Mouse (Mus musculus): ENCODE data around the gene Pex19. TPM values are rescaled to one million over a fixed set of nuclear protein-coding genes. Genes with fewer than 3 reads are reported as not detected.

The Pex19 gene
- polyA plus RNA-seq (2016; fragmentation: Nextera tagmentation; extraction: Ambion mirVana), result 168 and 169 TPM in 2 replicates

DNA sequence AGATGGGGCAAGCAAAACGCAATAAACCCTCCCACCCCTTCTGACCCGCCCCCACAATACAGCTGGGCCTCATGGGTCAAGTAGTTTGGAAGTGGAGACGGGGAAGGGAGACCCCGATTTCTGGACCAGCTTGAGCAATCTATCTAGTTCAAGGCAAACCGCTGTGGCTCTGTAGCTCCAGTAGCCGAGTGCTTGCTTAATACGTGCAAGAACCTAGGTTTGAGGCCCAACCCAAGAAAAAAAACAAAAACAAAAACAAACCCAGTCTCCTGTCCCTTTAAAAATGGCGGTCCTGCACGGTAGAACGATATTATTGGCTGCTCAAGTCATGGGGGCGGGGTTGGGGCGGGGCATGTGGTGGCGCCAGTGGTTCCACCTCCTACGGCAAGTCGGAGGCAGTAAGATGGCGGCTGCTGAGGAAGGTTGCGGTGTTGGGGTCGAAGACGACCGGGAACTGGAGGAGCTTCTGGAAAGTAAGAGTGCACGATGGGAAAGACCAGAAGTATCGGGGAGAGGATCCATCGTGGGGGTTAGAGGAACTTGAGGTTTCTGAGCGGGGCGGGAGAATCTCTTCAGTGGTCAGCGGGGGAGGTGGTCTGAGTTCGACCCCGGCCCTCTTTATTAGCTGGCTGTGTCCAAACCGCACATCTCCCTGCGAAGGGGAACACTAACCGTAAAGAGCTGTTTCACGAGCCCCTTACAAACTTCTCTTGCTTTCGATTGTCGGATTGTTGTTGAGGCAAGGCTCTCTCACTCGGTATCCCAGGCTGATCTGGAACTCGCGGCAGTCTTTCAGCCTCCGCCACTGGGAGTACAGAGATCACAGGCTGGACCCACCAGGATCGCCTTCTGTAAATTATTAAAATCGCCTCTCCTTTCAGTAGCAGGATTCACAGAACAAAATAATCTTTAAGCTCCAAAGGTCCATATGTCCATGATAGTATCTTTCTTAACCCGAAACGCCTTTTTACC, at the start of gene Pex19:
Gene Pex19, plus strand, starts transcription at position 380 of the 972 bp plus-strand sequence.
- Histone ChIP-seq H3K4me1 (peaks cover 6% of the 10 kb centered on the region), H3K9ac (peak within 1 kb of the TSS; percentile 80), H3K9me3 (no peaks in the 10 kb centered on the region), H3K4me3 (peak within 1 kb of the TSS; percentile 79), H3K4me2 (replicated peaks) (peak within 1 kb of the TSS; percentile 75), H3K27me3 (no peaks in the 10 kb centered on the region), H3K36me3 (peaks cover 53% of the 10 kb centered on the region), H3K27ac (peak within 1 kb of the TSS; percentile 71)
- whole genome bisulfite sequencing, result 1% methylated on average over 42 of the region's 42 CpGs
- ATAC-seq (ENCODE audit: insufficient number of reproducible peaks, insufficient read depth, low FRiP score, low TSS enrichment), result peak; percentile 93

DNA sequence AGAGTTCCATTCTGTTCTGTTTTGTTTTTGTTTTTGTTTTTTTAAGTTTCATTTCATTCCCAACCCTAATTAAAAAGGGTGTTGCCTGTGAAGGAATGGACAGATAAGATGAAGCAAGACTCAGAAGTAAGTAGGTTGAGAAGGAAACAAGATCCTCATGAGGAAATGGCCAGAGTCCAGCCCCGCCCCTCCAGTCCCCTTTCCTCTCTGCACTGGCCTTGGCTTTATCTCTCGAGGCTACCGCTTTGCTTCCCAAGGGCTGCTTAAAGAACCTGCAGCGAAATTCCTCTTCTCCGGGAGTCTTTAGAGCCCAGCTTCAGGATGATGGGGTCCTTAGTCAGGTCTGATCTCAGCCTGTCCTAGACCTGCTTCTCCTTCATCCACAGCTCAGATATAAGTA, 48.6 kb upstream of the Pex19 start:
- H3K4me3 ChIP-seq, result no peak overlapping the region
- H3K9me3 ChIP-seq, result no peaks in the 10 kb centered on the region
- no peak for ATAC-seq (ENCODE audit: insufficient number of reproducible peaks, insufficient read depth, low FRiP score, low TSS enrichment)
- H3K4me2 ChIP-seq (replicated peaks), result no peak overlapping the region
- no peaks in the 10 kb centered on the region for H3K27me3 ChIP-seq
- peaks cover 5% of the 10 kb centered on the region for H3K4me1 ChIP-seq
- no peak overlapping the region for H3K9ac ChIP-seq
- H3K36me3 ChIP-seq, result peaks cover 45% of the 10 kb centered on the region
- H3K27ac ChIP-seq, result no peak overlapping the region
- 71% methylated on average over 5 of the region's 5 CpGs for WGBS

DNA sequence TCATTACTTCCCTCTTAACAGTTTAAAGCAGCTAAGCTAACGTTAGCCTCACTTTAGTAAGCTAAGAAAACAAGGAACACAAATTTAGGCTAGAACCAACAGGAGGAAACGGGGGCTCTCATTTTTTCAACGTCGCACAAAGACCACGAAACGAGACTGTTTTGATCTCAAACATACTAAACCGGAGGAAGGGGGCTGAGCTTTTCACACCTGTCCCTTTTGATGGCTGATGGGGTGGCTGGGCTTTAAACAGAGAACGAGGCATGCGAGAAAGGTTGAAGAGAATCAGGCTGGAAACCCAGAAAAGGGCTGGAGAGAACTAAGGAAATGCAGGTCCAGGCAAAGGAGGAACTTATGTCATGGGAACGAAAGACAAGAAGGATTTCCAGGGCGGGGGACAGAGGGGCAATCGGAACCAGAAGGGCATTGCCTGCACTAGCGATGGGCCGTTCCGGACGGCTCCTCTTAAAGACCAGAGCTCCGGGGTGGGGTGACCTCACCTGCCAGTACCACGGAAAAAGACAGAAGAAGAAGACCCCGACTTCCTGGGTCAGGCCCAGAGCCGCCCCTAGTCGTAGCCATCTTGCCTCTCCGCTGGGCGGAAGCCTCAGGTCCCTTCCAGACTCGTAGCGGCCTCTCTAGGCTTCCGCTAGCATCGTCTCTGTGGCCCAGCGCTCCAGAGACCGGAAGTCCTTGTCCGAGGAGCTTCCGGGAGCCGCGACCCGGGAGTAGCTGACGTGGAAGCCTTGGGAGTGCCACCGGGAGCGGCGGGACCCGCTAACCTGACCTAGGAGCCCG, 44.3 kb upstream of the Pex19 start, which contains the start of the genes Copa and Ncstn:
Gene Copa, plus strand, starts transcription at position 429 of the 798 bp plus-strand sequence.
Gene Ncstn, minus strand, starts transcription at position 695 of the 798 bp plus-strand sequence.
- H3K9me3 ChIP-seq, result no peaks in the 10 kb centered on the region
- peak within 1 kb of the TSS; percentile 78 for H3K27ac ChIP-seq
- H3K4me1 ChIP-seq, result peaks cover 13% of the 10 kb centered on the region
- peak; percentile 97 for ATAC-seq (ENCODE audit: insufficient number of reproducible peaks, insufficient read depth, low FRiP score, low TSS enrichment)
- H3K27me3 ChIP-seq, result no peaks in the 10 kb centered on the region
- H3K9ac ChIP-seq, result peak within 1 kb of the TSS; percentile 85
- H3K36me3 ChIP-seq, result peaks cover 13% of the 10 kb centered on the region; the same call in 1 of the 2 replicates
- H3K4me3 ChIP-seq, result peak within 1 kb of the TSS; percentile 87
- under 1% methylated on average over 40 of the region's 40 CpGs for WGBS
- peak within 1 kb of the TSS; percentile 77 for H3K4me2 ChIP-seq (replicated peaks)

DNA sequence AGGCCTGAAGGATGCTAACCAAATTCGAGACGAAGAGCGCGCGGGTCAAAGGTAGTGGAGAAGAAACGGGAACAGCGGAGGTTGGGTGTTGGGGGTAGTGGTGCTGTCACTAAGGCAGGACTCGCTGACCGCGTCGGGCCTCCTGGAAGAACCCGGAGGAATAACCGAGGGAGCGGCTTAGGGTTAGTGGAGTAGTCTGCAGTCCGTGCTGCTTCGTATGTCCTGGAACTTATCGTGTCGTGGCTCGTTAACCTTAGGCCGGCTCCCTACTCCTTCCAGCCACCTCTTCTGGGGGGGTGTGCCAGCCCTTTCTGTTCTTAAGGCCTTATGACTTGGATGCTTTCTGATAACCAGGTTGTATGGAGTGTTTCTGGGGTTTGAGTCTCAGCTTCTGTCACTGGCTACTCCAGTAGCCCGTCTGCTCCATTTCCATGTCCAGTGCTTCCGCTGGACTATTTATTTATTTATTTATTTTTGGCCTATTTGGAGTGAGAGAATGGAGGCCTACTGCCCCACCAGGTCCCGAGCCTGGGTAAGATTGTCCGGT, 43.6 kb upstream of the Pex19 start:
- peaks cover 13% of the 10 kb centered on the region for H3K4me1 ChIP-seq
- ATAC-seq (ENCODE audit: insufficient number of reproducible peaks, insufficient read depth, low FRiP score, low TSS enrichment), result peak; percentile 78
- peak overlapping the region; percentile 78 for H3K27ac ChIP-seq
- H3K9ac ChIP-seq, result peak overlapping the region; percentile 85
- no peaks in the 10 kb centered on the region for H3K9me3 ChIP-seq
- 3% methylated on average over 24 of the region's 24 CpGs for WGBS
- peak overlapping the region; percentile 87 for H3K4me3 ChIP-seq
- peaks cover 13% of the 10 kb centered on the region; the same call in 1 of the 2 replicates for H3K36me3 ChIP-seq
- no peaks in the 10 kb centered on the region for H3K27me3 ChIP-seq
- H3K4me2 ChIP-seq (replicated peaks), result peak overlapping the region; percentile 77

DNA sequence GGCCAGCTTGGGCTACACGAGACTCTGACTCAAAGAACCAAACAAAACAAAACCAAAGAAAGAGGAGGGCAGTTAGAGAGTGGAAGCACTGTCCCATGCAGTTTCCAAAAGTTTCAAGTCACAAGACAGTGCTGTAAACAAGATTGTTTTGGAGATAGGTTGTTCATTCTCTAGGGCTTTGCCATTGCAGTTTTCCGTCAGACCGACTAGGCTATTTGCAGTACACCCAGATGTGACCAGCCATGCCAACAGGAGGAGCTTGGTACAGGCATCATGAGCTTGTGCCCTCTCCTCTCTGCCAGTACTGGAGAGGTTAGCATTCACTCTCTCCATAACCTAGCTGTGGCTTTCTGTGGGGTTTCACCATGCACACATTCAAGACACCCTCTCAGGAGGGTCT, 33.0 kb upstream of the Pex19 start:
- Histone ChIP-seq H3K4me3 (no peak overlapping the region), H3K9me3 (no peaks in the 10 kb centered on the region), H3K4me1 (no peaks in the 10 kb centered on the region), H3K4me2 (replicated peaks) (no peak overlapping the region), H3K27ac (no peak overlapping the region), H3K36me3 (peaks cover 79% of the 10 kb centered on the region), H3K9ac (no peak overlapping the region), H3K27me3 (no peaks in the 10 kb centered on the region)
- ATAC-seq (ENCODE audit: insufficient number of reproducible peaks, insufficient read depth, low FRiP score, low TSS enrichment), result no peak
- WGBS, result 76% methylated on average over 3 of the region's 3 CpGs

DNA sequence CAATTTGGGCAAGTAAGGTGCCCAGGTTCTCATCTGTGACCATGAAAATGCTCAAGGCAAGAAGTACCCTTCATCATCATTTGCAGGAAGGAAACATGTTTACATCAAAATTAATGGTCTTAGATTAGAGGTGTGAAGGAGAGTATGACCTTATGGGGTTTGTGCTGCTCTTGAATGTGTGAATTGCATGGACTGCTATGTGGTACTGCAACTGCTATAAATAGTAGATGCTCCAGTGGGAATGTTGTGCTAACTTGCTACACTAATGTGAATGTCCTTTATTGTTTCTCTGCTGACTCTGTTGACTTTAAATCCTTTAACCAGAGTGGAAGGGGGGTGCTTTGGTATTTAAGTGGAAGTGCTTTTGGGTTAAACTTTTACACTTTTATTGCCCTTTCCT, 32.3 kb upstream of the Pex19 start:
- Histone ChIP-seq H3K27me3 (no peaks in the 10 kb centered on the region), H3K27ac (no peak overlapping the region), H3K4me3 (no peak overlapping the region), H3K4me1 (no peaks in the 10 kb centered on the region), H3K36me3 (peaks cover 75% of the 10 kb centered on the region), H3K9ac (no peak overlapping the region), H3K4me2 (replicated peaks) (no peak overlapping the region), H3K9me3 (no peaks in the 10 kb centered on the region)
- no peak for ATAC-seq (ENCODE audit: insufficient number of reproducible peaks, insufficient read depth, low FRiP score, low TSS enrichment)

DNA sequence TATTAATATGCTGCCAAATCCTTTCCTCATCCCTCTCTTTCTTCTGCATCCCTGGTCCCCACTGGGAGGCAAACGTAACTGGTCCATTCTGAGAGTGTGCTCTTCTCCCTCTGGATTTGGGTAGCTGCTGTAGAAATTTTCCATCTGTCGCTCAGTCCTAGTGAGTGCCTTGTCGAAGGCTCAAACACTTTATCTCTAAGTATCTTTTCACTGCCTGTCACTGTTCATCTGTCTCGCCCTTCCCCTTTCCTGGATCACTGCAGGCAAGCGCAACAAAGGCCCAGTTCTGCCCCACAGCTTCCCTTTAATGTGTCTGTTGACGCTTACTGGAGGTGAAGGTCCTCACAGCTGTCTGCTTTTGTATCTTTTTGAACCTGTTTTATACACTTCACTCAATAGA, 31.4 kb upstream of the Pex19 start:
- no peaks in the 10 kb centered on the region for H3K4me1 ChIP-seq
- peaks cover 71% of the 10 kb centered on the region for H3K36me3 ChIP-seq
- no peak overlapping the region for H3K4me3 ChIP-seq
- H3K27ac ChIP-seq, result no peak overlapping the region
- 73% methylated on average over 6 of the region's 6 CpGs for WGBS
- no peaks in the 10 kb centered on the region for H3K27me3 ChIP-seq
- no peak overlapping the region for H3K9ac ChIP-seq
- H3K4me2 ChIP-seq (replicated peaks), result no peak overlapping the region
- ATAC-seq (ENCODE audit: insufficient number of reproducible peaks, insufficient read depth, low FRiP score, low TSS enrichment), result no peak
- H3K9me3 ChIP-seq, result no peaks in the 10 kb centered on the region

DNA sequence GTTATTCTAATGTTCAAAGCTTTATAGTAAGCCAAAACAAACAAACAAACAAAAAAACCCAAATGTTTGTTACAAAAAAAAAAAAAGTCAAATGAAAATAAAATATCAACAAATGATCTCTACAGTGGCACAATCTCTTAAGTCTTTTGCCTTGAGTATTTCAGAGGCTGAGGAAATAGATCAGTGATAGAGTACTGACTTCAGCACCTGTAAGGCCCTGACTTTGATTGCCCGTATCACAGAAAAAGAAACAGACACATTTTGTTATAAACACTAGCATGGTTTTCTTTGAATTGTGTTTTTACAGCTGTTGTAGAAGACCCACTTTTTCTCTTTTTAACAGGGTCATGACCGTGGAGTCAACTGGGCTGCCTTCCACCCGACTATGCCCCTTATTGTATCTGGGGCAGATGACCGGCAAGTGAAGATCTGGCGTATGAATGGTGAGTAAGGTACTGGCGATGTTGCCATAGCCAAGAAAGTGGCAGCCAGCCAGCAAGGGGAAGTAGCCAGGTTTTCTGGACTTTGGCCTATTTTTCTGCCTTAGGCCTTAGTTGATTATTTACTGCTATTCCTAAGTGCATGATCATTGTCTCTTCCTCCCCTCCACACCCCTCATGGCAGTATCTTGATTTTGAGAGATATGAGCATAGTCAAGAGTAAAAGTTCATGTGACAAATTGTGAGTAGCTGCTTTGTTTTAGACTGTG, 27.1 kb upstream of the Pex19 start:
- Histone ChIP-seq H3K36me3 (peaks cover 74% of the 10 kb centered on the region), H3K9ac (no peak overlapping the region)

DNA sequence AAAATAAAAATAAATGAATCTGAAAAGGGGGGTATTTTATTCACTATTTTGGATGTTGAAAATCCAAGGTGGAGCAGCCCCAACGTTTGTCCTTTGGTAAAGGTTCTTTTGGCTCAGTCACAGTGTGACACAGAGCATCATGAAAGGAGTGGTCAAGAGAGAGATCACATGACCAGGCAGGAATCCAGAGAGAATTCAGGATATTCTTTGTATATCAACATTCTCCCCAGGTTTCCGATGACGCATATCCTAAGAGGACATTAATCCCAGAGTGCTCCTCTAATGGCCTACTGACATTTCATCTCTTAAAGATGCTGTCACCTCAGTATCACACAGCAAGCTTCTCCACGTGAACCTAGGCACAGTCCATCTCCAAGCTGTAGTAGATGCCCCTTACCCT, 22.9 kb upstream of the Pex19 start:
- Histone ChIP-seq H3K4me1 (no peaks in the 10 kb centered on the region), H3K4me2 (replicated peaks) (no peak overlapping the region), H3K36me3 (peaks cover 82% of the 10 kb centered on the region), H3K9ac (no peak overlapping the region), H3K27me3 (no peaks in the 10 kb centered on the region), H3K4me3 (no peak overlapping the region), H3K27ac (no peak overlapping the region), H3K9me3 (no peaks in the 10 kb centered on the region)
- WGBS, result 91% methylated on average over 4 of the region's 4 CpGs
- no peak for ATAC-seq (ENCODE audit: insufficient number of reproducible peaks, insufficient read depth, low FRiP score, low TSS enrichment)

More for the DNA sequence above, 27.1 kb upstream of the Pex19 start:
- H3K9me3 ChIP-seq, result no peaks in the 10 kb centered on the region
- ATAC-seq (ENCODE audit: insufficient number of reproducible peaks, insufficient read depth, low FRiP score, low TSS enrichment), result no peak
- H3K4me3 ChIP-seq, result no peak overlapping the region
- no peaks in the 10 kb centered on the region for H3K4me1 ChIP-seq
- no peak overlapping the region for H3K27ac ChIP-seq
- H3K27me3 ChIP-seq, result no peaks in the 10 kb centered on the region
- WGBS, result 85% methylated on average over 6 of the region's 6 CpGs
- no peak overlapping the region for H3K4me2 ChIP-seq (replicated peaks)

DNA sequence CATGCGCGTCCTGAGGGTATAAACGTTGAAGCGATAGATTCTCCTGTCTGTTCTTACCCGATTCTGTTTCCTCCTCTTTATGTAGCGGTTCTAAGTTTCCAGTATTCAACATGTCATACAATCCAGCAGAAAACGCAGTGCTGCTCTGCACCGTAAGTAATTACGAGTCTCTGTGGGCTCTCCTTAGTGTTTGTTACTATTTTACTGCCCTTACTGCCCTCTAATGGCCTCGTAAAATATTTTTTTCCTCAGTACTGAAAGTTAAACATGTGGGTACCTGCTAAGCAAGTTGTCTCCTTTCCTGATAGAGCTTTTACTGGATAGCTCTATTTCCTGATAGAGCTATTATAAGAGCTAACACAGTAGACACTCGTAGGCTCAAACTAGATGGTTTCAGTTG, 21.5 kb upstream of the Pex19 start:
- Histone ChIP-seq H3K9ac (no peak overlapping the region), H3K36me3 (peaks cover 88% of the 10 kb centered on the region), H3K27me3 (no peaks in the 10 kb centered on the region), H3K4me3 (no peak overlapping the region), H3K4me1 (no peaks in the 10 kb centered on the region), H3K9me3 (no peaks in the 10 kb centered on the region), H3K27ac (no peak overlapping the region), H3K4me2 (replicated peaks) (no peak overlapping the region)
- 79% methylated on average over 11 of the region's 11 CpGs for WGBS
- no peak for ATAC-seq (ENCODE audit: insufficient number of reproducible peaks, insufficient read depth, low FRiP score, low TSS enrichment)
